Mouse (Mus musculus): ENCODE measurements around the gene Hsd3b2. TPM values are rescaled to one million over a fixed set of nuclear protein-coding genes. Genes with fewer than 3 reads are reported as not detected.

Gene Hsd3b2
- 8.5 and 9.4 TPM in 2 replicates for polyA plus RNA-seq (2012; rRNA removed)

GRCm38 (mm10) chr3:98724376-98724775, at the start of gene Hsd3b2:
TSS of gene Hsd3b2 (minus strand) at chr3:98724543.

Other genes with a start within 250 kb of the Hsd3b2 start
- gene Hsd3b4, start 214.0 kb downstream of the Hsd3b2 start, polyA plus RNA-seq (2012; rRNA removed): not detected in 2 replicates
- gene Gm10681, start 135.7 kb downstream of the Hsd3b2 start, polyA plus RNA-seq (2012; rRNA removed): not detected in 2 replicates
- gene Hsd3b5, start 94.3 kb downstream of the Hsd3b2 start, polyA plus RNA-seq (2012; rRNA removed): not detected in 2 replicates
- gene Hsd3b3, start 38.6 kb upstream of the Hsd3b2 start, polyA plus RNA-seq (2012; rRNA removed): 108 and 109 TPM in 2 replicates
- not detected in 2 replicates for gene Hsd3b6, start 89.9 kb upstream of the Hsd3b2 start, polyA plus RNA-seq (2012; rRNA removed)
- gene Hsd3b1, start 135.3 kb upstream of the Hsd3b2 start, polyA plus RNA-seq (2012; rRNA removed): not detected in 2 replicates
- gene Hao2, start 168.7 kb upstream of the Hsd3b2 start, polyA plus RNA-seq (2012; rRNA removed): 68.4 and 93.7 TPM in 2 replicates

Data from colon, adult 2 months (tissue).